Mouse (Mus musculus): ENCODE measurements around the gene Ascc3. TPM values are rescaled to one million over a fixed set of nuclear protein-coding genes. Genes with fewer than 3 reads are reported as not detected.

Gene Ascc3
- total RNA-seq (2021) (10 to 100 TPM; 27.3 to 52.3 TPM), polyA plus RNA-seq (2012; rRNA removed) (4.2 and 5.5 TPM in 2 replicates)
- long read RNA-seq, partial matches to known transcripts: 1 of 1 reads
- long read RNA-seq, other reads (novel, unspliced or antisense): 0 of 1 reads

DNA sequence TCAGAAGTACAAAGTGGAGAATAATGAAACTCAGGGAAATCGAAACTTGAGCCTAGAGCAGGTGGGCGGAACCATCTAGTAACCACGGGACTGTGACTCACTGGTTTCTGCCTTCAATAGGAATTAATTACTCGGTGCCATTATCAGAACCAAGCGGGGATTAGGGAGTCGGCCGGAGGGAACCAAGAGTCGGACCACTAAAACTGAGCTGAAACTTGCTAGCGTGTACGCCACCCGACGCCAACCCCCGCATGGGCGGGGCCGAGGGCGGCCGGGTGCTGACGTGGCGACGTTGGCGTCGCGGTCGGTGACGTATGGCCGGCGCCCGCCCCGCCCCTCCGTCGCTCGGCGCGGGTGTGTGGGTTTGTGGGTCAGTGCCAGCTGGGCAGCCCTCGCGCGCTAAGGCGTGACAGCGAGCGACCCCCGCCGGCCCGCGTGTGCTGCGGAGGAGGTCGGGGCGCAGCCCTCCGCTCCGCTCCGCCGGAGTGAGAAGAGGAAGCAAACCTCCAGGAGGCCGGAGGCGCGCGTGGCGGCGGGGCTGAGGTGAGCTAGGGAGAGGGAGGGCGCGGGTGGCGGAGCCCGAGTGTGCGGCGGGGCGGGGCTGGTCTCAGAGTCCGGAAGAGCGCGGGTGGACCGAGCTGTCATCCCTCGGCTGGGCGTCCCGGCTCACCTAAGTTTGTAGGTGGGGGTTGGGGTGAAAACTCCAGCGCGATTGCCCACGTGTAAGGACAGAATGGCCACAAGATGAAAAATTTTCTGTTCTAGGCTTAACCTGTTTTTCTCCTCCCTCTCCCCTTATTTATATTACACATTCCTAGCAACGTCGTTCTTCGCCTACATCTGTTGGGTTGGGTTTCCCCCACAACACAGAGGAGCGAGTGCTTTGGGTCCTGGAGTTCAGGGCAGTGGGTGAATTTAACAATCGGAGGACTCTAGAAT is at the start of gene Ascc3:
Gene Ascc3, plus strand, starts transcription at position 315 of the 939 bp plus-strand sequence.
- peak; percentile 96 for DNase-seq

DNA sequence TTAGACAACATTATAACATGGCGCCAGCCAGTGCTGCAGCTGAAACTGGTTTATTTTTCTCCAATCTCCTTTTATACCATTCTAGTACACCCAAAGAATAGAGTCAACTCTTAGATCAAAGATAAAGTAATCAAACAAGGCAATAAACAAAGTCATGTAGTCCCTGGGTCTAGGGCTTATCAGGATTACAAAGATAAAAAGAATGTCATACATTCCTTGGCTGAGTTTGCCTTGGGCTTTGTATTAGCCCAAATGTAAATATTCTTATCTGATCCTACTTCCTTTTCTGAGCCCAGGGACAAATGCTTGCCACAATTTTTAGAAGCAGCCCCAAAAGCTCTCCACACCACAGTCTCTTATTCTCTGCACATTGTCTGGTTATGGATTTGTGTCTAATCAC is 7.7 kb upstream of the Ascc3 start:
- DNase-seq: no peak

DNA sequence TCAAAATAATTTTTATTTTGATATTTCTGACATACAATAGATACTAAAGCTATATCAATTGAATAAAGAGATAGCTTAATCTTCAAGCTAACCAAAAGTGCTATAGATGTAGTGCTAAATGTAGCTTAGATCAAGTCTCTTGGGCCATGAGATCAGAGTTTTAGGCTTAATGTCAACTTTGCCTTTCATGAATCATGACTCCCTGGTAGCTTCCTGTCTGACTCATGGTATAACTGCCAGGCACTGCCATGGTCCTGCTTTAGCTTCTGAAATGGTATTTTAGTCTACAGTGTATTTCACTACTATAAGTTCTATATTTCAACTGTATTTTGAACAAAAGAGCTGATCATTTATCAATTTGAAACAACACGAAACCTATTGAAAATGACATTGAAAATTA is 5.9 kb upstream of the Ascc3 start:
- no peak for DNase-seq

DNA sequence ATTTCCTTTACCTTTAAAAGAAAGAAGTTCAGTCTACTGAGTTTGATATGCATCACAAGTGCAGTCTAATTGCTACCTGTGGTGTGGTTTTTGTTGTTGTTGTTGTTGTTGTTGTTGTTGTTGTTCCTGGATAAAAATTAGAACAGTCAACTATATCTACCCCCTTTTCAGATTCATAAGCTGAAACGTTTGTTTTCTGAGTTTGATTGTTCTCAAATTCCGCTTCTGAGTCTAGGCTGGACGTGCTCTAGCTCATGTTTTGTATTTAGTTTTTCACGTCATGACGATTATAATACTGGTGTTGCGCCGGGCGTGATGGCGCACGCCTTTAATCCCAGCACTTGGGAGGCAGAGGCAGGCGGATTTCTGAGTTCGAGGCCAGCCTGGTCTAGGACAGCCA is 902 bp downstream of the Ascc3 start:
- DNase-seq: no peak

DNA sequence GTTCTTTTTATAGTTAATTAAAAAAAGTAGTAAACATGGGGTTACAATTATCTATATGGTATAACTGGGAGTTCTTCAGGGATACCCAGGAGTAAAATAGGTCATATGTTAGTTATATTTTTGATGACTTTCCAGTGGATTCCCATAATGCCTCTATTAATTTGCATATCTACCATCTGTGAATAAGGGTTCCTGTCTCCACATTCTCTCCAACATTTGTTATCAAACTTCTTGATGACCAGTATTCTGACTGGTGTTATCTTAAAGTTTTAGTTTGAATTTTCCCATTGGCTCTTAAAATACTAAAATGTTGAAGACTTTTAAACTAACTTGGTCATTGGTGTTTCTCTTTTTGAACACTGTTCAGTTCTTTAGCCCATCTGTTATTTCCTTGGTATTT is 2.9 kb downstream of the Ascc3 start:
- no peak for DNase-seq

DNA sequence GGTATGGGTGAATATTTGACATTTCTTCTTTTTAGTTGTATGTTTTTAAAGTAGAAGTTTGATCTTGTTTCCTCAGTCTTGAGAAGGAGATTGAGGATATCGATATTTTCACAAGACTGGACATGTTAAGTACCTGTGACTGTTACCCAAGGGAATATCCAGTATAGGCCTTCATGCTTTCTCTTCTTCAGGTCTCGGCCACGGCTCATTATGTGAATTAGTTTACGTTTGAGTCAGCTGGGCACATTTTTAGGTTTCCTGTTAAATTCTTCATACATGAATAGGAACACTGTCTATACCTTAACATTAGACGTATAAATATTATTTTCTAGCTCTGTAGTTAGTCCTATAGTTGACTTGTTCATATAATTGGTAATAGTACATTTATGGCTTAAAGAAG is 12.4 kb downstream of the Ascc3 start:
- no peak for DNase-seq

DNA sequence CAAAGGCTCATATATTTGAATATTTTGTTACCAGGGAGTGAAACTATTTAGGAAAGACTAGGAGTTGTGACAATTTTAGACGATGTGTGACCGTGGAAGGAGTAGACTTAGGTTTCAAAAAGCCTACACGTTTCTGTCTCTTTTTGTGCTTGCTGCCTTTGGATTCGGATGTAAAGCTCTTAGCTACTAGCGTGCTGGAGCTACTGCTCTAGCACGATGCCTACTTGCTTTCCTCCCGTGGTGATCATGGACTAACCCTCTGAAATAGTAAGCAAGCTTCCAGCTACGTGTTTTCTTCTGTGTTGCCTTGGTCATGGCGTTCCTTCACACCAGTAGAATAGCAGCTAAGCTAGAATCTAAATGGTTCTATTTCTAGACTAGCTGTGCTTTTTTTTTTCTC is 21.4 kb downstream of the Ascc3 start:
- no peak for DNase-seq

DNA sequence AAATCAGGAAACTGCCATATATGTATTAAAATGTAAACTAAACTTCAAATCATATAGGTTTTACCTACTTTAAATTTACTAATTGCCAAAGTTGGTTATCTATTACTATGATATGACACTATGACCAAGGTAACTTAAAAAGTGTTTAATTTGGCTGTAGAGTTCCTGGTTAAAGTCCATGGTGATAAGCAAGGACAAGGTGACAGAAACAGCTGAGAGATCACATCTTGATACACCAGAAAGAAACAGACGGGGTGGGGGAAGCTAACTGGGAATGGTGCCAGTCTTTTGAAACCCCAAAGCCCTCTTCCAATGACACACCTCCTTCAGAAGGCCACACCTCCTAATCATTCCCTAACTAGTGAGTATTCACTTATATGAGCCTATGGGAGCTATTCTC is 33.4 kb downstream of the Ascc3 start:
- no peak for DNase-seq

DNA sequence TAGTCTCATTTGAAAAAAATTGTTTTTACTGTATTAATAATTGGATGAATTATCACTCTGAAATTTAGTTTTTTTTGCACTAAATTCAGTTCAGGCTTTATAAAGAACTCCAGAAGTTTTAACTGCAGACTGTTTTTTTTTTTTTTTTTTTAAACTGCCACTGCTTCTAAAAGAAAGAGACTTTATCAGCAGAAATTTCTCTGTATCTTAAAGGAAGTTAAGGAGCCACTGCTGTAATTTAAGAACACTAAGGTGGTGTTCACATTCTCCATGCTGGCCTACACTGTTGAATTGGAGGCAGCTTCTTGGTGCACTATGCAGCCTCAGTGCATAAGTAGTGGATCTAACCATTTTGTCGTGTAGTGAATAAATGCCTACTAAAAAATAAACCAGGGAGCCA is 47.1 kb downstream of the Ascc3 start:
- no peak for DNase-seq

DNA sequence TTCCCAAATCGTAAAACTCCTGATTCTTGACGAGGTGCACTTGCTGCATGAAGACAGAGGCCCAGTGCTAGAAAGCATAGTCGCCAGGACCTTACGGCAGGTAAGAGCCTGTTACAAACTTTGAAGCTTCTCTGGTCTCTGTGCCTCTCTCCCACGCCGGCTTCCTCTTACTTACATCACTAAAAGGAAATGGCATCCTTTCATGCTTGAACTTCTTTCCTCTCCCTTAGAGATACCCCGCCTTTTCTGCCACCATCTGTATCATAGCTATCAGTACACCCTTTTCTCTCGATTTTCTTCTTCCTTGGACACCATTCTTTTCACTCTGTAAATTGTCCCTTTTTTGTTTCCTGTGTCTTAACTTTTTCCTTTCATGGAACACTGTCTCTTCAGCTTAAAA is 58.1 kb downstream of the Ascc3 start:
- DNase-seq: no peak

DNA sequence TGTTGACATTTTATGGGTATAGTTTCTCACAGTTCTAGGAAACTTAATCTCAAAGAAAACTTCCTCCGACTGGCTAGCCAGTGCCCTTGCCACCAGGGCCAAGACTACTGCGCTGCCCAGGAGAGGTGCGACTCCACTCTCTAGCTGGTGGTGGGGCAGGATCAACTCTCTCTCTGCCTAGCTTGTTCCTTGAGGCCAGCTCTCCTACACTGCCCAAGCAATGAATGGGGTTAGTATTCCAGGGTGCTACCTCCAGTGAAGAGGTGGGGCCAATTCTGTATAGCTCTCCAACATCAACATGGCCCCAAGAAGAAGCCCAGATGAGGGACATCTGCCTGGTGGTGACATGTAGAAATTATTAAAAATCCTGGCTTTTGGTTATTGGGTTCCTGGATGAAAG is 61.1 kb downstream of the Ascc3 start:
- no peak for DNase-seq

DNA sequence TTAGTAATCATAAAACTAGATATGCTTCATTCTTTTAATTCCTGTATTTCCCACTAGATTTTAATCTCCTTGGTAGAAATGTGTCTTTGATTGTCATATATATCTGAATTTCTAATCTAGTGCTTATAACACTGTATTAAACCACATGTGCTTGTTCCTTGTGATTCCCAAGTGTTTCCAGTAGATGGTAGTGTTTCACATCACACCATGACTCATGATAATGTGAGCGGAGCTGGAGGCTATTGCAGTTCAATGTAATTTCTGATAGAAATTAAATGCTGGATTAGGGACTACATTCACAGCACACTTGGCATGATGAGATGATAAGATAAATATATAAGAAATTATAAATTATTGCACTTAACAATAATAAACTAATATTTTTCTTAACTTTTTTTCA is 64.9 kb downstream of the Ascc3 start:
- DNase-seq: peak; percentile 12

DNA sequence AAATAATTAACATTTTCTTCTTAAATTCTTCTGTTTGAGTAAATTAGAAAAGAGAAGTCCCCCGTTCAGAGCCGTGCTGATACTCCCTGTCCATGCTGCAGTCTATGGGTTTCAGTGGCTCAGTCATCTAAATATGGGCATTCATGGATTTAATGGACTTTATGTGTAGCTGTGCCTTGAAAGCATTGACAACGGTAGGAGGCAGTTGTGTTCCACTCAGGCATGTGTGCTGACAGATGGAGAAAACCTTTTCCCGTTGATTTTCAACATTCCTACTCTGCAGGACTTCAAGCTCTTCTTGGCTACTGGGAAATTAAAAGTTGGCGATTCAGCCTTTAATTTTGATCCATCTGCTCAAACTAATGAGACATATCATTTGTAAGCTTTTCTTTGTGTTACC is 79.0 kb downstream of the Ascc3 start:
- no peak for DNase-seq

DNA sequence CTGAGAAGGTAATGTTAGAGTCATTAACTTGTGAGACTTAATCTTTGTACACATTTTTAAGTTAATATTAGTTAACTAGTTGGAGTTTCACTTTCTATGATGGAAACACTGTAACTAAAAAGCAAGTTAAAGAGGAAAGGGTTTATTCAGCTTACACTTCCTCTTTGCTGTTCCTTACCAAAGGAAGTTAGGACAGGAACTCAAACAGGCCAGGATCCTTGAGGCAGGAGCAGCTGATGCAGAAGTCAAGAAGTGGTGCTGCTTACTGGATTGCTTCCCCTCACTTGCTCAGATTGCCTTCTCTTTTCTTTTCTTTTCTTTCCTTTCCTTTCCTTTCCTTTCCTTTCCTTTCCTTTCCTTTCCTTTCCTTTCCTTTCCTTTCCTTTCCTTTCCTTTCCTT is 97.9 kb downstream of the Ascc3 start:
- DNase-seq: no peak

DNA sequence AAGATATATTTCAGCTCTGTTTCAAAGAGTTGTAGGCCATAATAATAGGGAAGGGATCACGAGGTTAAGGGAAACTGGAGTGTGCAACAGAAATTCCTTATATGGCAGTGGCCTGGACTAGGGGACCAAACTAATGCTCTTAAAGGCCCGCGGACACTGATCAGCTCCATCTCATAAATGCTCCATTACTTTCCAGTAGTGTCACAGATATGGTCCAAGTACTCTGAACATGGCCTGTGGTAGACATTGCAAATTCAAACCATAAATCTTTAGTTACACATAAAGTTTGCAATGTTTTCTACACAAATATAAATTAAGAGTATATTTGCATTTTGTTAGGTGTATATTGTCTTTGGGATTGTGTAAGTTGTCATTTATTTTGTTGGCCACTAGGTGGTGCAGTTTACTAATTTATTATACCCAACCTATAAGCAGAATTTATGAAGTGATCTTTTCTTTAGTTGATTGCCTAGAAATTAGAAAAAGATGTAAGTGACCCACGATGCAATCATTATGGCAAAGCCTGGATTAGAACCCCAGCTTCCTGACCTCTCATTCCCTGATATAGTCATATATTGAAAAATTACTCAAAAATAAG is 106.5 kb downstream of the Ascc3 start:
- no peak for DNase-seq

DNA sequence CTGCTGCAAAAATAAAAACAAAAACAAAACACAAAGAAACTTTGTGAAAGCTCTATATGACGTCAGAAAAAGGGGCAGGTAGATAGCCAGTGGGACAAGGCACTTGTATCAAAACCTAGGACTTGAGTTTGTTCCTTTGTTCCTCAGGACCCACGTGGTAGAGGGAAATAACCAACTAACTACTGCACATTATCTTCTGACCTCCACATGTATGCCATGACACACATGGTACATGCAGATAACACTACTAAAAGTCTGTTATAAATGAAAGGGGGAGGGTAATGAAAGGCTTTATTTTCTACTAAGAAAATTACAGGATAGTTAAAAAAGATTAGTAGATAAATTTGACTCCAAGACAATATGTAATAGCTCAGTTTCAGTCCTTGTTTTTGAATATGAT is 109.3 kb downstream of the Ascc3 start:
- DNase-seq: no peak

DNA sequence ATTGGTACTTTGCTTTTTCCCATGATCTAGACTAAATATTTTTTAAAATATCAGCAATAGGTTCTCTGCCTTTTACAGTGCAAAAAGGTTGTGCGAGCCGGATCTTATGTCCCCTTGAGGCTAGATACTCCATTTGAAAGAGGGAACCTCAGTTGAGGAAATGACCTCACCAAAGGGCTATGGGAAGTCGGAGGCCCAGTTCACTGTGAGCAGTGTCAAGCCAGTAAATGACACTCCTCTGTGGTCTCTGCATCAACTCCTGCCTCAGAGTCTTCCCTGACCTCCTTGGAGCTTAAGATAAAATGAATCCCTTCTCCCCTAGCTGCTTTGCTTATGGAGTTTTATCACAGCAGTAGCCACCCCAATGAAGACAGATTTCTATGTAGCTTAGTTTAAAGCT is 109.9 kb downstream of the Ascc3 start:
- no peak for DNase-seq

DNA sequence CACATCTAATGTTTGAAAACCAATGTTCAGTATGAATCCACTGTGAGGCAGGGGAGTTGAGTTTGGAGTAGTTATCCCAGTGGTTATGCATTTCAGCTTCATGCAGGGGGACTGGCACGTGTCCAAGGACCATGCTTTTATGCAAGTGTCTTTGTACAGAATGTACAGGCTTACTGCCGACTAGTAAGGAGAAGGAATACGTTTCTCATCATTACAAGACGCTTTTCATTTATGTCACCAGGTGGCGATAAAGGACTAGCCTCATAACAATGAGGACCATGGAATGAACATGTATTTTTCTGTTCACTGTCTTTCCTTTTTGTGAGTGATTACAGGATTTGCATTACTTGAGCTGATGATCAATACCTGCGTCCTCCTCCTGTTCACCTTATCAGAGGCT is 111.7 kb downstream of the Ascc3 start:
- DNase-seq: peak; percentile 11

DNA sequence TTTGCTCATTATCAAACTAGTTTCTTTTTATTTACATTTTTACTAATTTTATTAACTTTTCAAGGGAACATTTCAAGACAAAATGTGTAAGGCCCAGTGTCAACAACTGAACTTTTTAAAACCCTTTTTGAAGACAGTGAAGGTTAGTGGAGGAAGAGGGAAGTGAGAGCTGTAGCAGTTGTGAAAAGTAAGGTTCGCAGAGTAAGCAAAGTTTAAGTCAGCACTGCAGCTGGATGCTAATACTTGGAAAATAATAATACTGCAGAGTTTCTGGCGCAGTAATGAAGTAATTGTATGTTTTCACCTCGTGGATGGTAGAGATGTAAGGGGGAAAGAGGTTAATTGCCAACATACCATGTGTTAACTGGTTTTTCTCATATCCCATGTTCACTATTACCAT is 112.4 kb downstream of the Ascc3 start:
- DNase-seq: no peak

DNA sequence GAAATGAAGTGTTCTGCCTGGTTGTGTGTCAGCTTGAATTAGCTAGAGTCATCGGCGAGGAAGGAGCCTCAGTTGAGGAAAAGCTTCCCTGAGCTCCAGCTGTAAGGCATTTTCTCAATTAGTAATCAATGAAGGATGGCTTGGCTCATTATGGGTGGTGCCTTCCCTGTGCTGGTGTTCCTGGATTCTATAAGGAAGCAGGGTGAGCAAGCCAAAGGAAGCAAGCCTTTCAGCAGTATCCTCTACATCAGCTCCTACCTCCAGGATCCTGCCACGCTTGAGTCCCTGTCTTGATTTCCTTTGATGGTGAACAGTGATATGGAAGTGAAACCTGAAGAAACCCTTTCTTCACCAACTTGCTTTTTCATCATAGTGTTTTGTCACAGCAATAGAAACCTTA is 118.8 kb downstream of the Ascc3 start:
- no peak for DNase-seq

DNA sequence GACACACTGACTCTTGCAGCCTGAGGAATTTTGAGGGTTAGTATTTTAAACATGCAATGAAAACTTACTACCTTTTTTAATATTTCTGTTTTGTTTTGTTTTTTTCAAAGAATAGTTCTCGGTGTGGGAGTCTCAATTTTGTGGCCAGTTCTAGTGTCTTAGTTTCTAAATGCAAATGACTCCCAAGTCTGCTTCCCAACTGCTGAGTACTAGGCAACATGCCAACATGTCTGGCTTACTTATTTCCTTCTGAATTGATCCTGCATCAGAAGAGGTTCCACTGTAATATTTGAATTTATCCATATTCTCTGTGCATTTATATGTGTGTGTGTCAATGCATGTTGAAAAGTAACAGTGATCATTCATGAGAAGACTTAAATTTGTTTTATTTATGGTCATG is 119.3 kb downstream of the Ascc3 start:
- no peak for DNase-seq

DNA sequence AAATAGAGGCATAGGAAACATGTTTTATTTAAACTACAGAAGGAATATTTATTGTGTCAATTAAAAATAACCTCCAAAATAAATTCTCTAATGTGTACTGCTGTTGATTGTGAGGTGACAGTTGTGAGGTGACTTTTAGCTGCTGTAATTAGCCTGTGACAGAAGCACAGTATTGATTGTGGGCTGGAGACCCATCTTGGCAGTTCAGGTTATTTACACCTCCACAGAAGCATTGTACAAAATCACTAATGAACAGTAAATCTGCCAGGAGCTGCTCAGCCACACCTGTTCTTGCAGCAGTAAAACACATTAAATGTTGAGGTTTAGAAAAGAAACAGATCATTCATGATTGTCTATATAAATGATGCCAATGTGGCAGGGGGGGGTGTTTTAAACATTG is 141.0 kb downstream of the Ascc3 start:
- DNase-seq: no peak

DNA sequence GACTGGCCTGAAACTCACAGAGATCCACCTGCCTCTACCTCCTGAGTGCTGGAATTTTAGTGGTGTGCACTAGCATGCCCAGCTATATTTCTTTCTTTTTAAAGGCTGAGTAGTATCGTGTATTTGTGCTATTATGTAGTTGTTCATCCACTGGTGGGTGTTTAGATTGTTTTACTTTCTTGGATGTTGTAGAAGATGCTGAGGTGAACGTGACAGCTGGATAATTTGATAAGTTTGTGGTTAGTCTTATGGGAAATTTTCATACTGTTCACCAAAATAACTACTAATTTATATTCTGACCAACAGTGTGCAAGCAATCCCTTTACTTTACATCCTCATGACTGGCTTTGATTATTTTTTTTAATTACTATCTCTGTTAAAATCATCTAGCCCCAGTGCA is 169.6 kb downstream of the Ascc3 start:
- DNase-seq: no peak

DNA sequence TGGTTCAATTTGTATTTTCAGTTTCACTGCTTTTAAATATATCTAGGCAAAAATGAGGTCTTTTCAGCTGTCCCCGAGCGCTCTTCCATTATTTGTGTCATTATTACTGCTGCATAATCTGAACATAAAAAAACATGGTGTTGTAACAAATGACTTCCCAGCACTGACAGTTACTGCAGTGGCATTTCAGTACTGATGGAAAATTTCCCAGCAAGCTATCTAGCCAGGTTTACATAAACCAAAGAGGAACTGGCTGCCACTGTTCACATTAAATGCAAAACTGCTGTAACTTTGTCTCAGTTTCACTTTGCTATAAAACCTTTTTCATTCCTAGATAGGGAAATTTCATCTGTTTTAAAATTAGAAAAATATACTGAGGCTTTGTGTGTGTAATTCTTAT is 170.5 kb downstream of the Ascc3 start:
- no peak for DNase-seq

Measured in adrenal gland, adult 2 months (tissue).